Mouse (Mus musculus) heart, postnatal 0 days (tissue): ENCODE data around the gene Erf.

ENCODE experiments used
- CTCF ChIP-seq: IDR thresholded peaks from 2 replicates; pipeline ENCODE4 v1.5.1; 2016; ENCODE audit warnings: antibody characterized with exemption, control low read depth, low read depth
- EP300 ChIP-seq: IDR thresholded peaks from 2 replicates; pipeline ENCODE4 v1.6.1; 2016; ENCODE audit warnings: antibody characterized with exemption, low read depth

DNA sequence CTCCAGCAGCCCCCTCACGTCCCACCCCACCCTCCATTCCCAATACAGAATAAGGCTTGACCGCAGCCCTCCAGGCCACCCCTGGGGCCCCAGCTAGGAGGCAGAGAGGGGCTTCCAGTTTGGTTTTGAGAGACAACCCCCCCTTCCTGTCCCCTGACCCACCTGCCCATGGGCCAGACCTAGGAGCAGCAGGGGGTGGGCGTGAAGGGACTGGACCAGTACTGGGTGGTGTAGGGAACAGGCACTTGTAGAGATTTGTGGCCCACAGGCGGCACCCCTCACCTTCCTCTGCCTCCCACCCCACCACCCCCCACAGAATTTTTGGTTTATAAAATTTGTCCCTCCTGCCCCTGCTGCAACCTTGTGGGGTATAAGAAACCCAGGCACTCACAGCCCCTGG lies 7.2 kb downstream of the Erf start:
- TF ChIP-seq CTCF = no peak
- no peak for TF ChIP-seq EP300
